Mouse (Mus musculus): ENCODE measurements around the gene Slc25a12.
"Not testable (repeated sequence)": the region's sequence is repeated elsewhere in the genome, so short reads cannot be mapped to it uniquely, and the experiment has no call there.

The Slc25a12 gene

DNA sequence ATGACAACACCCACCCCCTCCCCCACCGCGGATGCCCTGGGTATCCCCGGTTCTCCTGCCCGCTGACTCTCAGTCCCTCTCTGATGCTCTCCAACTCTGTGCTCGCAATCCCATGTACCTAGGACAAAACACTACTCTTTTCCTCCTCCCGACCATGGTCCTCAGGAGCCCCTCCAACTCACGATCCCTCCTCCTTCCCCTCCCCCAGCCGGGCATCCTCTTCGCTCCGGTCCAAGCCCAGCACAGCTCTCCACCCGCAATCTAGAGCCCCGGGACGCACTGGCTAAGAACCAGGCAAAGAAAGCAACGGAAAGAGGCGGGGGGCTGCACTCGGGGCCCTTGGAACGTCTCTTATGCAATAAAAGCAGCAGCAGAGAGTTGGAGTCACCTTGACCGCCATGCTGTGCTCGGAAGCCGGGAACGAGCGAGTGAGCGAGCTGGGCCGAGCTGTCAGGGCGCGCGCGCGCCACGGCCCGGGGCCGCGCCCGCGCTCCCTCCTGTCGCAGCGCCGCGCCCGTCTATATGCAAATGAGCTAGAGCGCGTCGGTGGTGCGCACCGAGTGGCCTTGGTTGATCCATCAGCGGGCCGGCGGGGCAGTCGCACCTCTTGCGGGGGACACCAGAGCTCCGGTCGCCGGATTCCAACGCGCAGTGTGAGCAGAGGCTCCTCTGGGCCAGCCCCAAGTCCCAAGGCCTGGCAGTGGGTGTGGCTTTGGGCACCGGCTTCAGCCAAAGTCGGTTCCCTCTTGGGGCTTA lies at the start of gene Slc25a12:
Gene Slc25a12, minus strand, starts transcription at position 625 of the 756 bp plus-strand sequence.
- peak; percentile 82 to 83 for DNase-seq

DNA sequence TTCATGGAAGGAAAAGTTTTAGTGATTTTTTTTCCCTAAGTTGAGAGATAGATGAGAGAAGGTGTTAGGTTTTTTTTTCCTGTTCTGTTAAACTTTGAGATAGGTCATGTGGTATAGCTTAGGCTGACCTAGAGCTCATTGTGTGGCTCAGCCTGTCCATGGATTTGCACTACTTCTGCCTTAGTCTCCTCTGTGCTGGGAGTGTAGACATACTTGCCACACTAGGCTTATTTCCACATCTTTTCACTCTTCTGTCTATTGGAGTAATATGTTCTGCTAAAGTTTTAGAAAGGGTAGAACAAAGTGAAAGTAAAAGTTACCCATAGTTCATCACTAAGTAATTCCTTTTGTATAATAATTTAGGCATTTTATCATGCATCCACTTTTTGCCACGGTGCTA lies 38.1 kb upstream of the Slc25a12 start:
- no peak for DNase-seq

DNA sequence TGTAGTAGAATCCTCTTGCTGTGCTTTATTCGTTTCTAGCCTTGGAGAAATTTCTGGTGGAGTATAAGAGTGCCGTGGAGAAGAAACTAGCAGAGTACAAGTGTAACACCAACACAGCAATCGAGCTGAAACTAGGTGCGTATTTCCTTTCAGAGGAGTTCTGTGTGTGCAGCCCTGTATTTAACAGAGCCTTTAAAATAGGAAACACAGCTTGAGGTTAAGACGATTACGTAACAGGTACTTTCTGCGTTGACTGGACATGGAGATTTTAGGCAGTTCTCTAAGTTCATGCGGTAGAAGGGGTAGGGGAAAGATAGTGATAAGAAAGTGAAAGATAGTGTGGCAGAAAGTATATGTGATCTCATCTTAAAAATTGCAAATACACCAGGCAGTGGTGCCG lies 22.3 kb upstream of the Slc25a12 start:
- peak; percentile 29 to 30 for DNase-seq

DNA sequence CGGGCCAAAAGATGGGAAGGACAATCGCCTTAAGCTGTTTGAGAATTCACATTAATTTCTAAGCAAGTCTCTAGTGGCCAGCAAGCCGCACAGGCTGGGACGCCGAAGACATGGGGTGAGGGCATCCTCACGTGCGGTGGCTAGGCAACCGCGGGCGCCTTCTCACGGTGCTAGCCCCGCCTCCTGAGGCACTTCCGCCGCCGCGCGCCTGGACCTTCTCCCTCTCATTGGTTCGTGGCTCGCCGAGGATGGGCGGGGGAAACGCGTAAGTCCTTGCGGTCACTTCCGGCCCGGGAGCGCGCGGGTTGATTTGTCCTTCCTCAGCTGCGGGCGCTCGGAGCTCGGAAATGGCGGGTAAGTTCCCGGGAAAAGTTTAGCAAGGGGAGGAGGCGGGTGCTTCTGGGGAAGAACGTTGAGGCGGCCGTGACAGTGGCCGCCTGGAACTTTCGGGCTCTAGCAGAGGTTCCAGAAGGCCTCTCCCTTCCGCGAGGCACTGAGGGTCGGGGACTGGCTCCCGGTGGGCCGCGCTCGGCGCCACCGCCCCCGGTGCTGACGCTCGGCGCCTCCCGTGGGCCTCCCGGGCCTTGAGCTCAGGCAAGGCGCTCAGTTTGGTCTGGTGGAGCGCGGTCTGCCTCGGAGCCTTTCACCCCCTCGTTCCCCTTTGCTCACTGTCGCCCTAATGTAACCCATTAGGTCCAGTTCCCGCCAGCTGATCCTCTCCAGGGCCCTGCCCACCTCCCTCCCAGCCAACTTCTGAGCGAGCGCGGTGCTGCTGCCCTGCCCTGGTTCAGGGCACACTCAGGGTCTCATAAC lies 21.6 kb upstream of the Slc25a12 start, which contains the start of gene Hat1:
Gene Hat1, plus strand, starts transcription at position 8 of the 813 bp plus-strand sequence.
- DNase-seq: peak; percentile 96 to 97

DNA sequence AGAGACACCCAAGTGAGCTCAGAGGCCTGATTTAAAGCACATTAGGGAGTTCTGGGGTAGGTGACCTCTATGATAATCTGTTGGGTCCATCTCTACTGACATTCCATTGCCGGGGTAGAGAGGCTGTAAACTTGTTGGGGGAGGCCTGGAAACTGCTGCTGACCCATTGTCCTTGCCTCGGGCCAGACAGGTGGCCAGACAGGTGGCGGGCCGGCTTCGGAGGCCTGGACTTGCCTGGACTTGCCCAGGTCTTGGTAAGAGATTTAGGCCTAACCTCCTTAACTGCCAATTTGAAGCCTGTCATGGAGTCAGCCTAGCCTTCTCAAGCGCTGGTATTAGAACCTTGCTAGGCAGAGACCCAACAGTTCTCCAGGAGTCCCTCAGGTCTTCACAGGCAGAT lies 20.2 kb upstream of the Slc25a12 start:
- DNase-seq: no peak

DNA sequence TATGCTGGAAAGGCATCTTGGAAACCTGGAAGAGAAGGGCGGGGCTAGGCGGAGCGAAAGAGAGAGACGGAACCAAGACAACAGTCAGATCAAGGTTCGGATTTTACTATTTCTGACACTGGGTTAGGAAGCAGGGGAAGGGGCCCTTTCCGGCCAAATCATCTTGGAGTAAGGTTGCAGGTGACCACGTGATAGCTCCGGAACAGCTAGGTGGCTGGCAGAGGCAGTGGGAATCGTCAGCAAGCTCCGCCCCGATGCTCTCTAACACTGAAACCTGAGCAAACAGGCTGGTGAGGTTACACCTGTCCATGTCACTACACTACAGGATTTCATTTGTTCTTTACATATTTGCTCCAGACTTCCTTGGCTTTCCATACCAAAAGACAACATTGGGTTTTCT lies 16.3 kb upstream of the Slc25a12 start:
- no peak for DNase-seq

DNA sequence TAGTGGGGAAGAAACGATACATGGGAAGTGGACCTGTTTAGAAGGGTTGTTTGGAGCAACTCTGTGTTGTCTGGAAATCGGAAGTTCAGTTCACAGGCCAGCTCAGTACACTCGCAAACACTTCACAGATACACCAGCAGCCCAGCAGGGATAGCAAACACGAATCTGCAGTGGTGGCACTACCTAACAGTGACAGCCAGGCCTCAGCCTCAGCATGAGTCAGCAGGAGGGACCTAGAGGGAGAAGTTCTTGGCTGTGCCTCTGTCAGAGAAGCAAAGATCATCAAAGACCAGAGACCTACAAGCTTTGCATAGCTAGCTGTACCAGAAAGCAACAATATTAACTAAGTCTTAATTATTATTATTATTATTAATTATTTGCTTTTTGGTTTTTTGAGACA lies 14.4 kb upstream of the Slc25a12 start:
- DNase-seq: no peak

DNA sequence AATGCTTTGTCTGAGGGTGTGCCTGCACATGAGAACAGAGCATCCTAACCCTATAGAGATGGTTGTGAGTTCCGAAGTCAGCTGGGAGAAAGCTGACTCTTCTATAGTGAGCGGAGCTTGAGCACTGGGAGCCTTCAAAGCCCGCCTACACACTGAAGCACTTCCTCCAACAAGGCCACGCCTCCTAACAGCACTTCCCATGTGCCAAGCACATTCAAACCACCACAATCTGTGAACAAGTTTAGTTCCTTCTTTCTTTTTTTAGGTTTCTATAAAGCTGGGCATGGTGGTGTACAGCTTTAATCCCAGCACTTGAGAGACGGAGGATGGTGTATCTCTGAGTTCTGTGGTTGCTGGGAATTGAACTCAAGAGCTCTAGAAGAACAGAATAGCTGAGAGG lies 9.9 kb upstream of the Slc25a12 start:
- DNase-seq: peak; percentile 20 to 41

DNA sequence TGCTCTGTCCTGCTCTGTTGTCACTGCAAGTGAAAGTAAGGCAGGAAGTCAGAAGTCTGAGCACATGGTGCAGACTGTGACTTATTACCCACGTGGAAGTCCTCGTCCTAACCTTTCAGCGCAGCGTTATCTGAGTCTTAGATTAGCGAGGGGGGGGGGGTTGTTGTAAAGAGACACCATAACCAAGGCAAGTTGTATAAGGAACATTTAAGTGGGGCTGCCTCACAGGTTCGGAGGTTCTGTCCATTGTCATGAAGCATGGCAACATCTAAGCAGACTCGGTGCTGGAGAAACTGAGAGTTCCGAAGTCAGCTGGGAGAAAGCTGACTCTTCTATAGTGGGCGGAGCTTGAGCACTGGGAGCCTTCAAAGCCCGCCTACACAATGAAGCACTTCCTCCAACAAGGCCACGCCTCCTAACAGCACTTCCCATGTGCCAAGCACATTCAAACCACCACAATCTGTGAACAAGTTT lies 8.9 kb upstream of the Slc25a12 start:
- DNase-seq: no peak

DNA sequence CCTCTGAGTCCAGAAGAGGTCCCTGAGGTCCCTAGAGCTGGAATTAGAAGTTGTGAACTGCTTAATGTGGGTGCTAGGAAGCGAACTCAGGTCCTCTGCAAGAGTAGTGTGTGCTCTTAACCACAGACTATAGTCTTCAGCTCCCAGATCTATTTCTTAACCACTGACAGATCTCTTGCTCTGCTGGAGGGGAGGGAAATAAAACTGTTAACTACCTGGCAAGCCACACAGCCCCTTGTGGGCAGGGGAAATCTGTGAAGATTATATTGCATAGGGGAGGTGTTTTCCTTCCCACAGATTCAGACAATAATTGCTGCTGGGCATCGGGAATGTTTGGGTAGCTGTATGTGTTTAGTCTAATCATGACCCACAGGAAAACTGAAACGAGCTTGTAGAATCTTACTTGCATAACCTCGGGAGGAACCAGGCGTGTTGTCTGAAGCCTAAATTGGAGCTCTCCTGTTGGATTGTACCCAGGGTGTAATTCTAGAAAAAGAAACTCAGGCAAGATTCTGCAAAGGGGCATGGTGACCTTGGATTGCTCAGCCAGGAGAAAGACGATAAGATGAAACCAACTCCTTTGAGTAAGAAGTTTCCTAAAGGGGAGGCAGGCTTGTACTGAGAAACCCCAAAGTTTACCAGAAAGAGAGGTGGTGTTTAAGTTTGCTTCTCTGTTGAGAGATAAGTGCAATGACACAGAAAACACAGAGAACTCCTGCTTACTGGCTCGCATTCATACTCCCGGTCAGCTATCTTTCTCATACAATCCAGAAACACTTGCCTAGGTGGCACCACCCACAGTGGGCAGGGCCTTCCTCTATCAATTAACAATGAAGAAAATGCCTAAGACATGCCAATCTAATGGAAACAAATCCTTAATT lies 7.0 kb upstream of the Slc25a12 start:
- no peak for DNase-seq

DNA sequence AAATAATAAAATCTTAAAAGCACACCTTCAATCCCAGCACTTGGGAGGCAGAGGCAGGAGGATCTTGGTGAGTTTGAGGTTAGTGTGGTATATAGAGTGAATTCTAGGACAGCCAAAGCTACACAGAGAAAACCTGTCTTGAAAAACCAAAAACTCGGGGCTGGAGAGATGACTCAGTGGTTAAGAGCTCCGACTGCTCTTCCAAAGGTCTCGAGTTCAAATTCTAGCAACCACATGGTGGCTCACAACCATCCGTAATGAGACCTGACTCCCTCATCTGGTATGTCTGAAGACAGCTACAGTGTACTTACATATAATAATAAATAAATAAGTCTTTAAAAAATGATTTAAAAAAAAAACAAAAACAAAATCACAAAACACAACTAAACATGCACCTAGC lies 4.7 kb upstream of the Slc25a12 start:
- not testable (repeated sequence) for DNase-seq

DNA sequence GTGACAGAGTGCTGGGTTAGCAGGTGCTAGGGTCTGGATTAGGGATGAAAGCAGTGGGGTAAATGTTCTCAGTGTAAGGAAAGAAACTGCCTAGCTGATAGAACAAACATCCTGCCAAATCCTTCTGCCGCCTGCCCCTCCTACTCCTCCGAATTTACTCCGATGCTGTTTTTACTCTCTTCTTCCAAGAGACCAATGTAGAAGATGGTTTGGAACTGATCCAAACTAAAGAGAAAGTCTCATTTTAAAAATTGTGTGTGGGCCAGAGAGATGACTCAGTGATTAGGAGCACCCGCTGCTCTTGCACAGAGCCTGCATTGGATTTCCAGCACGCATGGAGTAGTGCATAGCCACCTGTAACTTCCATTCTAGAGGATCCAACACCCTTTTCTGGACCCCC lies 4.2 kb upstream of the Slc25a12 start:
- DNase-seq: no peak

DNA sequence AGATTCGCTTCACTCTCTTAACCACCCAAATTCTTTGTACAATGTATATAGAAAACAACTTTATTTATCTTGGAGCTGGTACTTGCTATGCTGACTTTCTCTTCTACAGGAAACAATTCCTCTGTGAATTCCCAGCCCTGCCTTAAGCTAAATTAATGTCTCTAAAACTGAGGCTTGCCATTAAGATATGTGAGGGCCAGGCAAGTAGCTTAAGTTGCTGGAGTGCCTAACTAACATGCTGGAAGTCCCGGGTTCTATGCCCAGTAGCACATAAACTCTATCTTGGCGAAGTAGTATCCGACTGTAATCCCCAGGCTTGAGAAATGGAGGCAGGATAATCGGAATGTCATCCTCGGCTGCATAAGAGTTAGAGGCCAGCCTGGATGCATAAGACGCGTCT lies 537 bp upstream of the Slc25a12 start:
- DNase-seq: peak; percentile 9 to 15

DNA sequence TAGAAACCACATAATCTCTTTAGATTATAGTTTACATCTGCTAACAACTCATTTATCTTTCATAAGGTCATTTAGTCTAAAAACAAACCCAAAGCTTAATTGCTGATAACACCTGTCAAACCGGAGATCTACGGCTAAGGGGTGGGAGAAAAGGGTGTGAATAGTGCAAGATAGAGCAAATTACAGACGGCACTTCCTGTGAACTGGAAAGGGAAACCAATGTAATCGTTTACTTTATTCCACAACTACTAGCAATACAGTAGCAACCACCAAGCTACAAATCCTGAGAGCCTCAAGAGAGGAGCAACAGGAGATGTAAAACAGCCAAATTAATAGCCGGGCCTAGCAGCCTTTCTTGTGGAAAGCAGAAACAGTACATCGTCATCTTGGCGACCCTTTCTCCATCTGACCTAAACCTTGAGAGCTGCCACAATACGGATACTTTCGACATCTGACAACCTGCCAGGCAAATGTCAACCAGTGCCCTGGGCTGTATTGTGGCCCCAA lies 878 bp downstream of the Slc25a12 start:
- DNase-seq: no peak

DNA sequence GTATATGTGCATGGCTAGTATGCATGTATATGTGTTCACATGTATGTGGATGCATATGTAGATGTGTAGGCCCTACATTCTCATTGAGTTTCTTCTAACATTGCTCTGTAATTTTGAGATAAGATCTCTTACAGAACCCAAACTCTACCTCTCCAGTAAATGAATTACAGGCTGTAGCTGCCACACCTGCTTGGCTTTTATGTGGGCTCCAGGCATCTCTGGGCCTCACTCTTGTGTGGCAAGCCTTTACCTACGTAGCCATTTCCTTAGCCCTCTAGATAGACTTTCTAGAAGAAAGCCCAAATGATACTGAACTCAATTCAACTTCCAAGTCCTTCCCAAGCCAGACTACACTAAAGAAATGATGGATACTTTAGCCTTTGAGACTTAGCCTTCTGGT lies 7.4 kb downstream of the Slc25a12 start:
- DNase-seq: no peak

DNA sequence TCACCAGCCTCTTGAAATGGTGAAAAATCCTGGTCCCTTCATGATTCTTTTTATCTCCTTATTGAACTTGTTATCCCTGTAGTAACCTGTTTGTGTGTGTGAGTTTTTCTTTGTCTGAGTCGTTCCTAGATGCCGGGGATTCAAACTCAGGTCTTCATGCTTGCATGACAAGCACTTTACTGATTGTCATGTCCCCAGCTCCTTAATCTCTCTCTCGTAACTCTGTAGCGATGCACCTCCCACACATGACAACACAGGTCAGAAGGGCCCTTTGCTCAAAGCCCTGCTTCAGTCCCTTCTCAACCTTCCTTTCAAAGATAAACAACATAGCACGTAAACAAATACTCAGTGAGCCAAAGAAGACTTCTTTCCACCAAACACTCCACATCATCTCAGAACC lies 9.2 kb downstream of the Slc25a12 start:
- no peak for DNase-seq

DNA sequence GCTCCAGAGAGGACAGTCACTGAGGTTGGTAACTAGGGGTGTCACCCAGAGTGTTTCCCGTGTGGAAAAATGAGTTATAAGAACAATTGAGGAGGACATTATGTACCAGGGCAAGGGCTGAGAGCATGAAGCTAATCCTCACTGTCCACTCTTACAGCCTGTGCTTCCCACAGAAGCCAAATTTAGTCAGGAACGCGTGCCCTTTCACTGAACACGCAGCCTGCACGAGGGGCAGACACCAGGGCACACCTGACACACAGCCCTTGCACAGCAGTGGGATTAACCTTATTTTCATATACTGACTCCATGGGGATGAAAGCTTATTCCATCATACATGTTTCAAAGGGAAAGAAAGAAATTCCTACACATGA lies 13.5 kb downstream of the Slc25a12 start:
- no peak for DNase-seq

DNA sequence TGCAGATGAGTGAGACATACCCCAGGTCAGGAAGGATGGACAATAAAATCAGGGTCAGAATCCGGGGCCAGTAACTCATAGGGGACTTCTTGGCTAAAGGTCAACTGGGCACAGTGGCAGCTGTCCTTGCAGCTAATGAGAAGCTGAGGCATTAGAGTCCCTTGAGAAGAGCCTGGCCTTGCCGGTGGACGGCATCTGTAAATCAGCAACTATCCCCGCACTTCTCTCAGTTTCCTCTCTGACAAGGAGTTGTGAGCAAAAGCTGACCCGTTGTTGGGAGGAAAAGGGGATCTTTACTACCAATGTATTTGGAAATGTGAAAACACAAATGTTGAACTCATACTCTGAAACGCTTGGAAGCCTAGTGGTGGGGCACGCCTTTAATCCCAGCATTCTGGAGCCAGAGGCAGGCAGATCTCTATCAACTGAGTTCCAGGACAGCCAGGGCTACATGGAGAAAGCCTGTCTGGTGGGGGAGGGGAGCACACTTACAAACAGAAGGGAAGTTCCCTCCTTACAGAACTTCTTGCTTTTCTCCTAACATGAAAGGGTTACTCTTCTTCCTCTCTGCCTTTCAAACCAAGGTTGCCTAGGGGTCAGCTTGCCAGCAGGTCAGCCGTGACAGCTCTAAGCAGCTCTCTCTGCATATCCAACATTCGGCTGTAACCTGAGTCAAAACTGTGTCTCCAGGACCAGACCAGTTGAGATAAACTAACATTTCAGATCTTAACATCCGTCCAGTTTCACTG lies 14.1 kb downstream of the Slc25a12 start:
- DNase-seq: no peak

DNA sequence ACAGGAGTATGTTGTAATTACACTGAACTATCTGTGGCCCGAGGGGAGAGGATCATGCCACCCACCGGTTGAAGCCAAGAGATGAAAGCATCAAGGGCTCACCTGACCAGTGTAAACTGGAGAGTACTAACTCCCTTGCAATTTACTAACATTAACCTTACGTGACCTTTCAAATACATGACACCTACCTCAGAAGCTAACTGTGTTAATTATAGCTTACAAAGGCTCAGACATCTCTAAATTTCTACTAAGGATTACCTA lies 15.9 kb downstream of the Slc25a12 start:
- DNase-seq: no peak

DNA sequence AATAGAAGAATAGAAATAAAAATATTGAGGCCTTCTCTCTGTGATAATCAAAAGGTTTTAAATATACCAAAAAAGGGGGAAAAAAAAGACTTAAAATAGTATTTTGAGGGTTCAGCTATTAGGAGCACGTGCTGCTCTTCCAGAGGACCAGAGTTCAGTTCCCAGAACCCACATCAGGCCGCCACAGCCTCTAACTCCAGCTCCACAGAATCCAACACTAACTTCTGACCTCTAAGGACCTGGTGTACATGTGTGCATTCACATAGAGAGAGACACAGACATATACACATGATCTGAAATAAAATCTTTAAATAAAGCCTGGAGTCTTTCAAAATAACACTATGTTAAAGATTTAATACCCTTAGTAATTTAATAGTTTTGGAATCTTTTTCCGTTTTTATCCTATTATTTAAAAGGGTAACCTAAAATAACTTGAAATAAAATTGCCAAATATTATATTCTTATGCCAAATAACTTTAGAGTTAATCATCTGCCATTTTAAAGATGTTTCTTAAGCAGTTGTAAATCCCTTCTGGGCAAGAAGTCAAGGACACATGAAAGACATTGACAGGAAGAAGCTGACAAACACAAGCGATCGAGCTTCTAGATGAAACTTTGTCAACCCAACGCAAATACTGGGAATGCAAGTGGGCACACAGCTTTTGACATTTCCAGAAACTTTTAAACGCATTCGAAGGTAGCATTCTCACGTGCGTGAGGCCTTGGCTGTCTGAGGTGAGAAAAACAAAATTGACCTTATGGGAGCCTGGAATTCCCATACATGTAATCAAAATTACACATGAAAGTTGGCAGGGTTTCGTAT lies 16.4 kb downstream of the Slc25a12 start:
- DNase-seq: no peak

DNA sequence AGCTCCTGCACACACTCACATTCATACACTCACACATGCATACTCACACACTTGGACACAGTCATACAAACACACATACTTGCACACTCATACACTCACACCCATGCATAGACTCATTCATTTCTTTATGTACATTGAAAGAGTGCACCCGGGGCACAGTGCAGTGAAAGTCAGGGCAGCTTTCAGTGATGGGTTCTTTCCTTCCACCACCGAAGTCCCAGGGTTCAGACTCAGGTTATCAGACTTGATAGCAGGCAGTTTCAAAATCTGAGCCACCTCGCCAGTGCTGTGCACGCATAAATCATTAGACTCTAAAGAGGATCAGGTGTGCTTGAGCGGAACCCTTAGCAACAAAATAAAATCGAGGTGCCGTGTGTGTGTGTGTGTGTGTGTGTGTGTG lies 17.4 kb downstream of the Slc25a12 start:
- no peak for DNase-seq

DNA sequence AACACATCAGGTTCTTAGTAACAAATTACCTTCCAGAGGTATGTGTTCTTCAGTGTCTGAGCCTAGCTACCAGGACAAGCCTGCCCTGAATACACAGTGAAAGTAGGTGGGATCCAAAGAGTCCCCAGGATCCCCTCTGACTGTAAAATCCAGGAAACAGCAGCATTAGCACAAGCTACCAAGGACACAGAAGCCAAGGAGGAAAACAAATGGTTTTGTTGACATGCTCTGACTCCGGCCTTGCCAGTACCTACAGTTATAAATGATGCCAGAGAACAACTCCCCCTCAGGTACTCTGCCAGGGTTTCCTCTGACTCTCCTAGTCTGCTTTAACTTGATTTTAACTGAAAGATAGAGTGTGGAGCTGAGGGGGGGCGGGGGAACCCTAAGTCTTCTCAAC lies 18.0 kb downstream of the Slc25a12 start:
- no peak for DNase-seq

Measured in B cell, adult 2 months (primary cell).